Mouse (Mus musculus) cerebellum, adult 18-20 months (tissue): ENCODE results near the gene 1700029P11Rik.
A peak's percentile ranks its signal among the peaks of the same experiment; 100 is the strongest.

ENCODE experiments used
- DNase-seq, 2 experiments: peaks; one replicate each; pipeline ENCODE4 v3.0.0; 2021

Gene 1700029P11Rik

GRCm38 (mm10) chr15:81980321-81980720, at the start of gene 1700029P11Rik:
TSS of gene 1700029P11Rik (plus strand) at chr15:81980540.
- DNase-seq: no peak

GRCm38 (mm10) chr15:81932951-81933470, 47.3 kb upstream of the 1700029P11Rik start:
- no peak for DNase-seq

GRCm38 (mm10) chr15:81933986-81934385, 46.4 kb upstream of the 1700029P11Rik start:
- no peak for DNase-seq

DNA sequence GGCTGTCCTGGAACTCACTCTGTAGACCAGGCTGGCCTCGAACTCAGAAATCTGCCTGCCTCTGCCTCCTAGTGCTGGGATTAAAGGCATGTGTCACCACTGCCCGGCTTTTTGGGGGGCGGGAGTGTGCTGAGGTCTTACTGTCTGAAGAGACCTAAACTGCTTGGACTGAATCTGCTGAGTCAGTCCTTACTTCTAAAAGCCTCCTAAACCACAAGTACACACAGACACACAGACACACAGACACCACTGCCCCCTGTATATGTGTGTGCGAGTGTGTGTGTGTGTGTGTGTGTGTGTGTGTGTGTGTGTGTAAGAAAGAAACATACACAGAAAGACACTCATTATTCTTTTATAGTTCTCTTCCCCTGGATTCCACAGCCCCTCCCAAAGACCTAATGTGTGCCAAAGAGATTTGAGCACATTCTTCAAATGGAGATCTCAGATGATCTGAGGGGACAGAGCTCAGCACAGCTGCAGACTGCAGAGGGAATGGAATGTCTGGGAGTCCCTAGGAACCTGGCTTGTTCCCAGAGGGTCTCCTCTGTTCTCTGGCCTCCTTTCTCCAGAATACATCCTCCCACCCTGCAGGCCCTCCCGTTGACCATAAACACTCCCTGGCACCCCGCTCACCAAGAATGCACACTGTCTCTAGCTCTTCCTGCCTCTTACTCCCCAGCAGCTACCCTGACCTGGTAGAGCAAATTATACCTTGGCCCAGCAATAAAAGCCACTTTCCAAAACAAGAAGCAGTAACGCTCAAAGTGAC, 44.3 kb upstream of the 1700029P11Rik start:
- no peak for DNase-seq

- DNase-seq: peak; percentile 78 to 86
Observed at GRCm38 (mm10) chr15:81936679-81937078, 43.7 kb upstream of the 1700029P11Rik start, which contains the start of gene Csdc2. TSS of gene Csdc2 (plus strand) at chr15:81936759.

GRCm38 (mm10) chr15:81937098-81937972, 43.0 kb upstream of the 1700029P11Rik start:
- DNase-seq: peak; percentile 62 to 66

- peak; percentile 79 to 81 for DNase-seq
Observed at GRCm38 (mm10) chr15:81938246-81938645, 42.1 kb upstream of the 1700029P11Rik start.

GRCm38 (mm10) chr15:81939157-81939715, 41.1 kb upstream of the 1700029P11Rik start:
- peak in 1 of 2 experiments; percentile 14 for DNase-seq

- peak in 1 of 2 experiments; percentile 13 for DNase-seq
Observed at GRCm38 (mm10) chr15:81939774-81940173, 40.6 kb upstream of the 1700029P11Rik start.

GRCm38 (mm10) chr15:81940219-81940618, 40.1 kb upstream of the 1700029P11Rik start:
- DNase-seq: peak; percentile 35 to 41

DNA sequence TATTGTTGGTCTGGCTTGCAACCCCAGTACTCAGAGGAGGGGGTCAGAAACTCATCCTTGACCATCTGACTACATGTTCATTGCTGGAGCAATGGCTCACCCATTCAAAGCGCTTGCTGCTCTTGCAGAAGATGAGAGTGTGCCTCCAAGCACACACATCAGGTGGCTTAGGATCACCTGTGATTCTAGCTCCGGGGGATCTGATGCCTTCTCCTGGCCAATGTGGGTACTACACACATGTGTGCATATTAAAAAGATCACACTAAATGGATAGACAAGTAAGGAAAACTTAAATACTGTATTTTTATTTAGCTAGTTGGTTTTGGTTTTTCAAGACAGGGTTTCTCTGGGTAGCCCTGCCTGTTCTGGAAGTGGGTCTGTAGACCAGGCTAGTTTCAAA, 39.3 kb upstream of the 1700029P11Rik start:
- no peak for DNase-seq

GRCm38 (mm10) chr15:81943176-81943749, 37.1 kb upstream of the 1700029P11Rik start:
- DNase-seq: no peak

DNA sequence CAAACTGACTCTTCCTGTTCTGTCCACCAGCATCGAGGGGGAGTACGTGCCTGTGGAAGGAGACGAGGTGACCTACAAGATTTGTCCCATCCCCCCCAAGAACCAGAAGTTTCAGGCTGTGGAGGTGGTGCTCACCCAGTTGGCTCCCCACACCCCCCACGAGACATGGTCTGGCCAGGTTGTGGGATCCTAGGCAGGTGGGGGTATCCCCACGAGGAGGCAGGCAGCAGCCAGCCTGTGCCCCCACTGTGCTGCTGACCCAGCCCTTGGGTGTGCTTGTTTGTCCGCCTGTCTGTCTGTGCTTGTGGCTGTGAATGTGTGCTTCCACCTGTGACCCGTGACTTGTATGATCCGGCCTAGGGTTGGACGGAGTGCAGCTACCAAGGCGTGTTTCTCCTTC, 31.3 kb upstream of the 1700029P11Rik start:
- no peak for DNase-seq

GRCm38 (mm10) chr15:81949476-81950131, 30.7 kb upstream of the 1700029P11Rik start:
- no peak for DNase-seq

DNA sequence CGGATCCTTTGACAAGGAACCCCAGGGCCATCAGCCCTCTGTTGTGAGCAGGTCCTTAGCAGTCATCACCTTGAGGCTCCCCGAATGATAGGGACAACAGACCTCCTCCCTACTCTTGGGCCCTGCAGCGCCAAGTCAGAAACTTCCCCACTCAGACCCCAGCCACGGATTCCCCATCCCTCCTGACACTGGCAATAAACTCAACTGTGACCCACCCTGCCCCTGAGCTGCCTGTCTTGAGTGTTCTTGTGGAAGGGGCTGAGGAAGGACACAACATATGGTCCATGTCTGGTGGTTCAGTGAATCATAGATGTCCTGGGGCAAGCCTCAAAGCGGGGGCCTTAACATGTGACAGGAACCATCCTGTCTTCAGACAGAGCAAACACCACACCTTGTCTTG, 29.6 kb upstream of the 1700029P11Rik start:
- DNase-seq: no peak

DNA sequence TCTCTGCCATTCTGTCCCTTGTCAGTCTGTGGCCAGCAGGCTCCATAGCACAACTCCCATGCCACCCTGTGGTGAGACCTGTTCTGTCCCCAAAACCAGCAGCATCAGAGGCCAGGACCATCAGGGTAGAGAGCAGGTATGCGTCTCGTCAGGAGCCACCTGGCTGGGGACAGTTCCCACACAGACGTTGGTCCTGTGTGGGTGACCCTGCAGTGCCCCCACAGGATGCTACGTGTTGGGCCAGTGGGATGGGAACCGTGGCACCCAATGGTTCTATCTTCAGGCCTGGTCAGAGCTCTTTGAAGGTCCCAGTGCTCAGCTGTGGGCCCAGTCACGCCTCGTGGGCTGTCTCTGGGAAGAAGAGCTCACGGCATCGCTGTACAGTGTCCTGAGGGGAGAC, 29.2 kb upstream of the 1700029P11Rik start:
- DNase-seq: no peak

GRCm38 (mm10) chr15:81952310-81952709, 28.0 kb upstream of the 1700029P11Rik start:
- no peak for DNase-seq

DNA sequence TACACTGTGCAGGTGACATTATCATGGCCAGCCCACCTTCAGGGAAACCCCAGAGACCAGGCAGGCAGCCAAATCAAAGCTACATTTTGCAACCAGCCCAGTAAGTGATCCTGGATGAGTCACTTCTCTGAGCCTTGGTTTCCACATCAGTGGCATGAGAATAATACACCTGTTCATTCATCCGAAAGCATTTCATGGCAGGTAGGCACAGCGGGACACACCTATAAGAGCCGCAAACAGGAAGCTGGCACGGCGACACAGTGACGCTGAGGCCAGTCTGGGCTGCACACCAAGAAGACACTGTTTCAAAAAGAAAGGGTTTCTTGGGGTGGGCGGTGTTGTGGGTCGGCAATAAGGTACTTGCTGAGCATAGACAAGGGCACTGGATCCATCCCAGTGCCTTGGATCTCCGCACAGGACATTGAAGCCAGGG, 26.2 kb upstream of the 1700029P11Rik start:
- DNase-seq: peak; percentile 69 to 71

- no peak for DNase-seq
Observed at GRCm38 (mm10) chr15:81954716-81955115, 25.6 kb upstream of the 1700029P11Rik start.

- DNase-seq: no peak
Observed at GRCm38 (mm10) chr15:81955414-81955813, 24.9 kb upstream of the 1700029P11Rik start.

- DNase-seq: peak; percentile 59 to 75
Observed at GRCm38 (mm10) chr15:81956457-81956856, 23.9 kb upstream of the 1700029P11Rik start.

- no peak for DNase-seq
Observed at GRCm38 (mm10) chr15:81957598-81957997, 22.7 kb upstream of the 1700029P11Rik start.
